Mouse (Mus musculus): ENCODE results near the gene Cyp8b1.
A peak's percentile ranks its signal among the peaks of the same experiment; 100 is the strongest.

The Cyp8b1 gene

DNA sequence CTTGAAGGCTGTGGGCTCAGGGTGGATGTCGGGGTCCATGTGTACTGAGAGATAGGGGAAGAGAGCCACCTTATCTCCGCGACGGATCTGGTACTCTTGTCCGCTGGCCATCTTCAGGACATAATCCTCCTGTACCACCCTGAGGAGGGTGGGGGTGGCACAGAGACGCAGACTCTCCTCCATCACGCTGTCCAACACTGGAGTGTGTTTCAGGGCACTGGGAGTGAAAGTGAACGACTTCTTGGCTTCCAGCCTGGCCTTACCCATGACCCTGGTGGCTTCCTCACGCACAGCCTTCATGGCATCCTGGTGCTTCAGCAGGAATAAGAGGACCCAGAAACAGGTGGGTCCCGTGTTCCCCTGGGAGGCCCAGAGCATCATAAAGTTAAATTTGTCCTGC, 1.0 kb downstream of the Cyp8b1 start:
- no peak for DNase-seq (ENCODE audit: low spot score in 2 of 2)

DNA sequence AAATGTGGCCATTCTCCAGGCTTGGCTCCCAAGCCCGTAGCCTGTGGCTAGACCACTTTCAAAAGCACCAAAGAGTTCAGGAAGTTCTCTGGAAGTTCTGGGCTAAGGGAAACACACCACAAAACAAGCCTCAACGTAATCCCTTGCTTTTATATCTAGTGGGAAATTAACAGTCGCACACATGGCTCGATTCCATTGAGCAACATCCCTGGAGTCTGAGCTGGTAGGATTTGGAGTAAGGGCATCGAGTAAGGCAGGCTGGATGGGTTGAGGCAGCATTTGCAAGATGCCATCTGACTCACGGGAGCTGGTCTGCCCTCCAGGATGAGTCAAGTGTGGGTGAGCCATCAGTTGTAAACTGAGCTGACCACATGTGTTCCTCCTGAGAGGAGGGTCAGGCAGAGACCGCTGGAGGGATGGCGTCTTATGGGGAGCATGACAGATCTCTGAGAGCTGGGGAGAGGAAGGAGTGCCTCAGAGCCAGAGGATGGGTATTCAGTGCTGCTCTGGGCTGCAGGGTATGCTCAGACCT, 1.8 kb downstream of the Cyp8b1 start:
- DNase-seq (ENCODE audit: low spot score in 2 of 2), result no peak

DNA sequence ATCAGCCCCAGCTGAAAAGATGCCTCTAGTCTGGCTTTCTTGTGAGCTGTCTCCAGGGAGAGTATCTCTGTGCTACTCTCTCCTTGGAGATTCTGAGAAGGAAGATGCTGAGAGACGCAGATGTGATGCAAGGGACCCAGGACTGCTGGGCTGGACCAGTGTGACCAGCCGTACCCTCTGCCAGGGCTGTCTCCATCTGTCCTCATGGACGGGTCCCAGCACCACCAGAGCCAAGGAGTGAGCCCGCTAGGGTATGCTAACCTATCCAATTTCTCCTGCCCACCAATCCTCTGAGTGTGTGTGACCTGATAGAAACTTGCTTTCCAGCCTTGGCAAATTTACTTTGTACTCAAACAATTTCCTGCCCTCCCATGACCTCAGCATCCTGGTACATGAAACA, 3.3 kb downstream of the Cyp8b1 start:
- DNase-seq (ENCODE audit: low spot score in 2 of 2), result no peak

DNA sequence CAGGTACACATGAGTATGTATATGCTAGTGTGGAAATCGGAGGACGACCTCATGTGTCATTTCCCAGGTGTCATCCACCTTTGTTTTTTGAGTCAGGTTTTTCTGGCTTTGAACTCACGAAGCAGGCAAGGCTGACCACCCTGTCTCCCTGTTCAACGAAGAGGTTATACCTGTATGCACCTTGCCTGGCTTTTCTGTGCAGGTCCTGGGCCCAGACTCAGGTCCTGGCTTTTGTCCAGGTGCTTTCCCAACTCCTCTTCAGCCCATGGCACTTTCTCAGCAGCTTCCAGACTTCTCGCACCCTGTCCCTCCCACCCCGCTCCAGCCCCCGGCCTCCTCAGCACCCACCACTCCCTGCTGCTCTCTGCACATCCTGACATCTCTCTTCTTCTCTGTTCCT, 4.9 kb downstream of the Cyp8b1 start:
- DNase-seq (ENCODE audit: low spot score in 2 of 2), result no peak

DNA sequence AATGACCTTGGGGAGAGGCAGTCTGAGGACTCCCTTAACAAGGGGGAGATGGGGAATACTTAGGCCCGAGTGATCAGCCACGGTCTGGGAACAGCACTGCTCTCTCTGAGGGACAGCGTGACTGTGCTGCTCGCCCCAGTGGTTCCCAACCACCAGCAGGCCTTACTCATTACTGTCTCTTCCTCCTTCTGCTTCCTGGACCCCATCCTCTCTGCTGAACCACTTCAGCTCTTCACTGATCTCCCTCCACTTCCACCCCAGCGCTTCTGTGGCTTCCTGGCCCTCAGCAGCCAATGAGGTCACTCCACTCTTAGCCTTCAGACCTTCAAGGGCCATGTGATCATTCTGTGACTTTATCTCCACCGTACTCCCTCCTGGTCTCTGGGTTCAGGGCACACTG, 6.5 kb downstream of the Cyp8b1 start:
- no peak for DNase-seq (ENCODE audit: low spot score in 2 of 2)

DNA sequence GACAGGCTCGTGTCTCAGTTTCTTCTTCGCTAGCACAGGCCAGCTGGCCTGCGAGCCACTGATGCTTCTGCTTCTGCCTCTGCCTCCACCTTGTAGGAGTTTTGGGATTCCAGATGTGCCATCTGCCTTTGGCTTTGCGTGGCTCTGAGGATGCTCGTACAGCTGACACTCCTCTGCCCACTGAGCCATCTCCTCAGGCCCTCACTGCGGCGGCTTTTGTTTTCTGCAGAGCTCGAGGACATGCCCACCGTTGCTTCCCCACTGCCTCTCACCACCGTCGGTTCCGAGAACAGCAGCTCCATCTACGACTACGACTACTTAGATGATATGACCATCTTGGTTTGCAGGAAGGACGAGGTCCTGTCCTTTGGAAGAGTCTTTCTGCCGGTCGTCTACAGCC, 7.8 kb downstream of the Cyp8b1 start:
- no peak for DNase-seq (ENCODE audit: low spot score in 2 of 2)

DNA sequence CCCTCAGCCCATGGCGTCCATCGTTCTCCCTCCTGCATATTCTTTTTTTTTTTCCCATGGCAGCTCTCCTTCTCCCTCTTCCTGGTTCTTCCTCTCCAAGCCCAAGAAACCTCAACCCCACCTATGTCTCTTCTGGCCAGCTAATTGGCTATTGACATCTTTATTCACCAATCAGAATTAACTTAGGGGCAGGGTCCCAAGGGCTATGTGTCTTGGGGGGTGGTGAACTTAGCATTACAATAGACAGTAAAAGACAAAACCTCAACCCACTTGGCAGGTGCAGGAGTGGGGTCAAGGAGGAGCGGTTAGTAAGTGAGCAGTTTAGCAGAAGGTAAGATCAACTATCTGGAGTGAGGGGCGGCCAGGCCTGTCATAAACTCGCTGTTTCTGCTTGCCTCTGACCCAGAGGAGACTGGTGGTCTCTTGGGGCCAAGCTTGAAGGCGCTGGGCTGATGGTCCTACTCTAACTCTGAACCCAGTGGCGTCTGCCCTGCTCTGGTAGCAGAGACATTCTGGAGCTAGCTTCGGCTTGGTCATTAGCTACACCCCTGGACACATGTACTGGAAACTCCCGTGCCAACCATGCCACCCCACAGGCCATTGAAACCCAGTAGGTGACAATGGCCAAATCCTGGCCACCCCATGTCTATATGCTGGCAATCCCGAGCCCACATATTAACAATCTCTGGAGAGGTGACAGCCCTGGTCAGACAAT, 8.6 kb downstream of the Cyp8b1 start:
- DNase-seq (ENCODE audit: low spot score in 2 of 2), result no peak

DNA sequence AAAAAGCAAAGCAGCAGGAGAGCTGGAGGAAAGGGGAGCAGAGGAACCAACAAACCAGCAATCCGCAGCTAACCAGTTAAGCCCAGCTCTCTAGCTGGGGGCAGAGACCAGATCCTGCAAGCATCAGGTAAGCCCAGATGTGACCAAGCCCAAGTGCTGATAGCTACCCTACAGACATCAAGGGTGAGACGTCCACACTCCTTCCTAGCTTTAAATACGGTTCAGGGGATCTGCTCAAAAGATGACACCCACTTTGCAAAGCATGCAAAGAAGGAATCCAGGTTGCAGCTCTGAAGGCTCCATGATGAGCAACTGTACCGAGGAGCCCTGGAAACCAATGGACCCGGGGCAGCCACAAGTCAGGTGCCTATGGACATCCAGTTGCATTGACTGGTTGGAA, 9.6 kb downstream of the Cyp8b1 start:
- DNase-seq (ENCODE audit: low spot score in 2 of 2), result no peak

DNA sequence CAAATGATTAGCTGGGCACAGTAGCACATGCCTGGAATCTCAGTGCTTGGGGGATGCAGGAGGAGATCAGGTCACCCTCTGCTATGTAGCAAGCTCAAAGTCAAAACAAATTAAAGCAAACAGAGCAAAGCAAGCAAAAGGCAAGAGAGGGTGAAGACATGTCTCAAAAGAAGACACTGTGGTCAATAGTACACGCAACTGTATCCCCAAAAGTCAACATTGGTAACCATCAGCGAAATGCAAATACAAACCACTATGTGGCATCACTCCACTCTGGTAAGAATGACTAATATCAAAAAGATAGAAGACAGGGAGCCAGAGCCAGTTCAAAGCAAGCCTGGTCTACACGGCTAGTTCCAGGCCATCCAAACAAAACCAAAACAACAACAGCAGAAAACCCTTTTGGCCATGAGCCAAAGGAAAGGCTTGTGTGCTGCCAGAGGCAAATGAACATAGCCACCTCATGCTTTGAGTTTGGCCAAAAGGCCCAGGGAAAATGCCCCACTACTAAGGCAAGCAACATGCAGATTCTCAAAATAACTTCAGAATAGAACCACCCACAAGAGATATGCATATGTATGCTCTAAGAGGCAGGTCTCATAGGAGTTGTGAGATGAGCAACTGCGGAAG, 10.4 kb downstream of the Cyp8b1 start:
- peak; percentile 41 to 44 for DNase-seq (ENCODE audit: low spot score in 2 of 2)

DNA sequence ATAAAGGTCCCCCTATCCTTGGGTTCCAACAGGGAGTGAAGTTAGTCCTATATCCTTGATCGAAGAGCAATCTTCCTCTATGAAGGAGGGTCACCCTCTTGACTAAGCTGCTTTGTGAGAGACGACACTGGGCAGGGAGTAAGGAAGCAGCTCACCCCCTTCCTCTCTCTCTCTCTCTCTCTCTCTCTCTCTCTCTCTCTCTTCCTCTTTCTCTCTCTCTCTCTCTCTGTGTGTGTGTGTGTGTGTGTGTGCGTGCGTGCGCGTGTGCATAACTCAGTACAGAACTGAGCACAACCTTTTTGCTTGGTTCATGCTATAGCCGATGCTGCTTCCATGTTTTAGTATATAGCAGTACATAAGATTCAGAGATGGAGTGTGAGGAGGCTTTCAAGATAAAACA, 11.2 kb downstream of the Cyp8b1 start:
- DNase-seq (ENCODE audit: low spot score in 2 of 2), result no peak

DNA sequence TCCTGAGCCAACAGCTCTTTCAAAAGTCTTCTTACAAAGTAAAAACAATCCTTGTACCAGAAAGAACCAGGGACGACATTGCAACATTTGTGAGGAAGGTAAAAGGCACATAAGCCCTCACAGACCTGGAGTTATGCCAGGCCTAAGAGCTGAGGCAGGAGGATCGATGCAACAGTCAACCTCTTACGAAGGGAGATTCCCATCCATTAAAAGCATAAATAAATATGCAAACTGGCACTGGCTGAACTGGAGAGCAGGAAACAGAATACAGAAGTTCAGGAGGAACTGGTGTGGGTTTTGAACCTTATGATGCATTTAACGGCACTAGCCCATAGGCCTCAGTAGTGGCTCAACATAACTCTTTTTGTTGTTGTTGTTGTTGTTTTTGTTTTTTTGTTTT, 11.8 kb downstream of the Cyp8b1 start:
- DNase-seq (ENCODE audit: low spot score in 2 of 2), result no peak

DNA sequence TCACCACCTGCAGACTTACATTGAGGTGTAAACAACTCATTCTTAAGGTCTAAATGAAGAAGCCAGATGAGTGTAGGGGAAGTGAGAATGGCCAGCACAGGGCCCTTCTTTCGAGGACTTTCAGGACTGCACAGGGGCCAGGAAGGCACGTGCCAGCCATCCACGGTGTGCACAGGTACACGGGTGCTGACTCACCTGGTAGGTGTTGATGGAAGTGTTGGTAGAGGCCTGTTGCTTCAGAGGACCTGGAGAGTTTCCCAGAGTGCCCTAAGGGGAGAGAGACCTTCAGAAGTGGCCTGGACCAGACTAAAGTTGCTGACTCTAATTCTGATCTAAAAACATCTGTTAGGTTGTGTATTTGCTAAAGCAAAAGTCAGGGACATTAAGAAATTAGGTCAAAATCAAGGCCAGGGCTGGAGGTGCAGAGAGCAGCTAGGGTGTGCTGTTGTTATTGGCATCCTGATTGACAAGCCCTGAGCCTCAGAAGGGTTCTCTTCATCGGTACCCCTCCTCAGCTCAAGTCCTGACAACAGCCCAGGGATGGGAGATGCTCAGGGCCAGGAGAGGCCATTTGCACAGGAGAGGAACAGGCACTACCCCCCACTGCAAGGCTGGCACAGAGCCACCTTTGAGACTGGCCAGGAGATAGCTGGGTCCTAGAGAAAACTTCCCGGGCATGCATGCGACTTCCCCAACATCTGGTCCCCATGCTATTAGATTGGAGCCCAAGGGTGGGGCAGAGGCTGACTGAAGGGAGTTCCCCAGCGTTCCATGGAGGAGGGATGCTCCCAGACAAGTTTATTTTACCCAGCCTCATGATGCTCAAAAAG, 12.4 kb downstream of the Cyp8b1 start:
- no peak for DNase-seq (ENCODE audit: low spot score in 2 of 2)

DNA sequence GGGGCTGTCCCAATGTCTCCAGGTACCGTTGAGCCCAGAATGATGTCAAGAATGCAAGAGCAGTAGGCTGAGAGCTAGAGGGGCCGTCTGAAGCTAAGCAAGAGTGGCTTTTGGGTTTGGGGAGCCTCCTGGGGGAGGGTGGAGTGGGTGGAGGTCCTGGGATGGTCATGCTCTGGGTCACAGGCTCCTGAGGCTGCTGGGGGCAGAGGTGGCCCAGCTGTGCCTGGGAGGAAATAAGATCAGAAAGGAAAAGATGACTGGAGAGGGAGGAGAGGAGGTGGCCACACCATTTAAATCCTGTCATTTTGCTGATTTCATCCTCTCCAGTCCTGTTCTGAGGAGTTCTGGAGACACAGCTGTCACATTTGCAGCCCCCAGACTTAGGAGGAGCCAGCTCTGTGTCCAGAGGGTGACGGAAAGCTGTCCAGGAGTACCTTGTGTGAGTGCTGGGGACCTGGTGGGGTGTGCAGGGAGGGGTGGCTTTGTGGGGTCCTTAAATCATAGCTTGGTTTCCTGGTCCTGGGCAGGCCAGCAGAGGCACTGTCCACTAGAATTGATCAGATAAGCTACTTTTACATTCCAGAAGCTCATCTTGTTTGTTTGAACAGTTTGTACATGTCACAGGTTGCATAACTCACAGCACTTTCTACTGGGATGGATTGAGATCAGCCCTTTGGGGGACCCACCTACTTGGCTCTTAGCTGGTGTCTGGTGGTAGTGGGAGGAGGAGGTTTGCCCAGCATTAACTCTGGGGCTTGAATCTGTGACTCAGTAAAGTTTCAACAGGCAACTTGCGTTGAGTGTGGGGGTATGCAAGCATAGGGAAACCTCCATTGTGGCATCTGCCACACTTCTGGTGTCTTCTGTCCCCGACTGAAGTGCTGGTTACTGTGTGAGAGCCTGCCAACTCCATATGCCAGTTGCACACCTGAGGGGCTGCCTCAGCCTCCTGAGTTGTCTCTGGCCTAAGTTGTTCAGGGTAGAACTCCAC, 14.1 kb downstream of the Cyp8b1 start:
- no peak for DNase-seq (ENCODE audit: low spot score in 2 of 2)

DNA sequence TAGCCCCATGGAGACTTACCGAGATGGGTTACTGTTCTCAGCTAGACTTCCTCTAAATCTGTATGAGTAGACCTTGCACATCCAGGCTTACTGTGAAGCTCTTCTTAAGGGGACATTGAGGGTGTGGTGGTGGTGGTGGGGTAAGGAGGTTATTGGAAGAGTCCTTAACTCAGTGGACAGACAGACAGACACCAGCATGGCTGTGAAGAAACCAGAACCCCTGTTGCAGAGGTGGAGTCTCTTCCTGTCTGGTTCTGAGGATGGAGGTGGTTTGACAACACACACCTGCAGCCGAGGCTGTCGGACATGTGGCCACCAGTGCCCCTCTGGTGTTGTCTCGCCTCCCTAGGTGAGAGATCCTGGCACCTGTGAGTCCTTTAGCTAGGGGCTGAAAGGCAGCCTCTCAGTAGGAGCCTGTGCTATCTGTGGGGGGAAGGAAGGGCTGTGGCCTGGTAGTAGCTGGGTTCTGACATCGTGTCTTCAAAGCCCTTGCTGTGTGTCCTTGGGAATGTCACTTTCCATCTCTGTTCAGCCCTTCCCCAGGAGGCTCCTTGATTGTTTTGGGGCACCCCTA, 15.7 kb downstream of the Cyp8b1 start:
- no peak for DNase-seq (ENCODE audit: low spot score in 2 of 2)

DNA sequence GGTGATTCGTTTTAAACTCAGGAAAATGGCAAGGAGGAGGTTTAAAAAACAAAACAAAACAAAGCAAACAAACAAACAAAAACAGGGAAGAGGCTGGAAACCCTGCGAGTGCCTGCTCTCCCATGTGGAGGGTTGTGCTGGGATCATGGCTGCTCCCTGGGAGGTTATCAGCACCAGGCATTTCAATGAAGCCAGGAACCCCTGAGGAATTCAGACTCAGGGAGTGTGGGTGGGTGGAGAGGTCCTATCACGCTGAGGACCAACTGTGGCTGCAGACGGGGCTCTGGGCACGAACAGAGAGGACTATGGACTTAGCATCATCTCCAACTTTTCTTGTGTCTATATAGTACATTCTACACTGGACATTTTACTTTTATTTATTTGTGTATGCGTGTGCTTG, 16.8 kb downstream of the Cyp8b1 start:
- no peak for DNase-seq (ENCODE audit: low spot score in 2 of 2)

DNA sequence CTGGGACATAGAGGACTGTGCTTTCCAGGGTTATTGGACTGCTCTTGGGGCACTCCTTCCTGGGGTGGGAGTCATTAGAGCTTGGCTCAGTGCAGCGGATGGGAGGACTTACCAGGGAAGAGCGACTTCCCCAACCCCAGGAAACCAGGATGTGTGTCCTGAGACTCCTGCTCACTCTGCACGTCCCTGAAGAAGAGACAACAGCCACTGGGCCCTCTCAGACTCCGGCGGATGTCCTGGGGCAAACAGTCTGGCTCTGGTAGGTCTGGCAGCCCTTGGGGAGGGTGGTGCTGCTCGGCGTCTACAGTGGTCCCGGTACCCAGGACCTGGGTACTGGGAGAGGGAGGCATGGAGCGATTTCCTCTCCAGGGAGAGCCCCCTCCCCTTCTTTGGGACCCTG, 17.9 kb downstream of the Cyp8b1 start, which contains the start of gene Ackr2:
Gene Ackr2 (plus strand): TSS at position 111 of the 400 bp plus-strand sequence.
- no peak for DNase-seq (ENCODE audit: low spot score in 2 of 2)

DNA sequence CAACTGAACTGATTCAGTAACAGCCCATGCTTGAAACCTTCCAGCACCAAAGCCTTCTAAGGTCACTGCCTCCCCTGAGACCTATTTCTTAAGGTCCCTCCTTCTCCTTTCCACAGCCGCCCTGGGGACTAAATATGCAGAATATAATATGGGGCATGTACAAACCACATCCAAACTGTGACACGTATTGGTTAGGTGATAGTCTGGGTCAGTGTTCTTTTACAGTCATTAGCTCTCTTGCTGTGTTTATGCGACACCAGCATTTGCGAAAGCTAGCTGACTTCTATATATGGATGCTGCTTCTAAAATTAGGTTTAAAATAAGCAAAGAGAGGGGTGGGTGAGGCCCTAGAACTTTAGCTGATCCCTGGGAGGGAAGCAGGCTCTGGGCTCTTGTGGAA, 19.3 kb downstream of the Cyp8b1 start:
- DNase-seq (ENCODE audit: low spot score in 2 of 2), result no peak

DNA sequence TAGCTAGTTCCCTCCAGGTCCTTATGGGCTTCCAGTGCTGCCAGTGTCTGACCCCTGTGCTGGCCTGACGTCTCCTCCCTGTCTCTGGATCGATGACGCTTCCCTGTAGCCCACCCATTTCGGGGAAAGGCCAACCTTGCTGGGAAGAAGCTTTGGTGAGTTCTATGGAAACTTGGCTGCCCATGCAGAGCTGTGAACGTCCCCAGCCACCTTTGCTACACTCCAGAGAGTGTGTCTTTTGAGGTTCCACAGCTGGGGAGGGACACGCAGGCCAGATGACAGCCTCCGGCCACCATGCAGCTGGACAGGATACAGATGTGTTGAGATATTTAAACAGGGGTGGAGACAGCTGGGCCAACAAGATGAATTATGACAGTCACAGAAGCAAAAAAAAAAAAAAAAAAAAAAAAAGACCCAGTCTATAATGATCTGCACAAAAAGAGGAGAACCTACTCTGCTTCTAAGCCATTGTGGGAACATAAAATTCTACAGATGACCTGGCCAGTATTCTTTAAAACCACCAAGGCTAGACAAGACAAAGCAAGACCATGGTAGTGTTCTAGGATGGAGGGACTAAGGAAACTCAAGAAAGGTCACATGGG, 20.6 kb downstream of the Cyp8b1 start:
- DNase-seq (ENCODE audit: low spot score in 2 of 2), result no peak

DNA sequence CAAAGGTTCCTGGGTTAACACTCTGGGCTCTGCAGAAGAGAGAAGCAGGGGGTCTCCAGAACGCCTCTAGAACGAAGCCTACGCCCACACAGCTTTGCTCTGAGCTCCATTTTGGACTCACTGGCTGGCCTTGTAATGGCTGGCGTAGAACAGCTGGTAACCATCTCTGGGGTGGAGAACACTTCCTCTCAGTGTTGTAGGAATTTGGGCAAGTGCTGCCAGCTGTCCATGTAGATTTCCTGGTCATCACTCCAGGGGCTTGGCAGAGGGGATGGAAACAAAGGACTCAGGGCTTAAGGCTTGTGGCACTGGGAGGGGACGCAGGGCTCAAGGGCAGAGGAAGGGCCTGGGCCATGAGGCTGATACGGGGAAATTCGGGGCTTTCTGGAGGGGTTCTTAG, 21.7 kb downstream of the Cyp8b1 start:
- DNase-seq (ENCODE audit: low spot score in 2 of 2), result no peak

DNA sequence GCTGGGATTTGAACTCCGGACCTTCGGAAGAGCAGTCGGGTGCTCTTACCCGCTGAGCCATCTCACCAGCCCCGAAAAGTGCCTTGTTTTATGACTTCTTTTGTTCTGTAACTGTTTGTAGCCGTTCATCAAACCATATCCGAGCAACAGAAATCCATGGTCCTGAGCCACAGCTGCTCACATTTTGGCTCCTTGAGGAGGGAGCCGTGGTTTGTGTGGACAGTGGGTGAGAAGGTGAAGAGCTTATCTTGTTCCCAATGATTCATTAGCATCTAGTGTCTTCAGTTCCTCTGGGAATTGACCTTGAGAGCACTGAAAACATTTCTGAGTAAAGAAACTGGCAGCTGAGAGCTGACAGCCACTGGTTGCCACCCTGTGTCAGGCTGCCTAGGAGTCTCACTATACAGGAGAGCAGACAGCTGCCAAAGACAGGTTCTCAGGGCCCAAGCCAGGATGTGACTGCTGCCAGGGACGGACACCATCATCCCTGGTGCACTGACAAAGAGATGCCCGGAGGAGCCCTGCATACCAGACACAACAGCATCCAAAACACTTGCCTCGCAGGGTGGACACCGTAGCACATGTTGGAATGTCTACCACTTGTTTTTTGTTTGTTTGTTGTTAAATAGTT, 23.9 kb downstream of the Cyp8b1 start:
- DNase-seq (ENCODE audit: low spot score in 2 of 2), result no peak

Measured in right cerebral cortex, adult 2 months (tissue).